Mouse (Mus musculus) liver, embryonic 13.5 days (tissue): ENCODE data around the gene Mepce. TPM values are rescaled to one million over a fixed set of nuclear protein-coding genes. Genes with fewer than 3 reads are reported as not detected.
A peak's percentile ranks its signal among the peaks of the same experiment; 100 is the strongest.
"Not testable (repeated sequence)": the region's sequence is repeated elsewhere in the genome, so short reads cannot be mapped to it uniquely, and the experiment has no call there.

Source experiments
- ATAC-seq: fragments of 200-750 bp; cut with Nextera tagmentation; 2 replicates; pipeline ENCODE4 v1.8.0; 2017; ENCODE audit warnings: low read depth, mild to moderate bottlenecking, moderate number of reproducible peaks, moderate library complexity
- DNase-seq: peaks from one replicate; pipeline ENCODE4 v3.0.0; 2022
- H3K27ac ChIP-seq: fragments of 300-500 bp; sonication (generic); 2 replicates; pipeline ENCODE4 v1.5.1; 2015; ENCODE audit warnings: moderate library complexity, mild to moderate bottlenecking, inconsistent platforms
- H3K27me3 ChIP-seq: fragments of 300-500 bp; sonication (generic); 2 replicates; pipeline ENCODE4 v1.6.1; 2015; ENCODE audit warnings: mild to moderate bottlenecking, inconsistent platforms
- H3K36me3 ChIP-seq: fragments of 300-500 bp; sonication (generic); 2 replicates; pipeline ENCODE4 v1.6.1; 2015; ENCODE audit warnings: mild to moderate bottlenecking, inconsistent platforms
- H3K4me1 ChIP-seq: fragments of 300-500 bp; sonication (generic); replicated peaks from 2 replicates; pipeline ENCODE4 v1.6.1; 2015; ENCODE audit warnings: inconsistent platforms
- H3K4me2 ChIP-seq: fragments of 300-500 bp; sonication (generic); 2 replicates; pipeline ENCODE4 v1.6.1; 2015; ENCODE audit warnings: inconsistent platforms, mild to moderate bottlenecking, moderate library complexity
- H3K4me3 ChIP-seq: fragments of 300-500 bp; sonication (generic); replicated peaks from 2 replicates; pipeline ENCODE4 v1.5.1; 2015; ENCODE audit warnings: mild to moderate bottlenecking, inconsistent platforms
- H3K9ac ChIP-seq: fragments of 300-500 bp; sonication (generic); 2 replicates; pipeline ENCODE4 v1.6.1; 2015; ENCODE audit warnings: mild to moderate bottlenecking, inconsistent platforms
- H3K9me3 ChIP-seq: fragments of 300-500 bp; sonication (generic); replicated peaks from 2 replicates; pipeline ENCODE4 v1.6.1; 2016; ENCODE audit warnings: inconsistent platforms
- WGBS: fragments of 180-500 bp; shearing (Covaris S2); methylation state at CpG from one replicate; pipeline ENCODE4 v1.1.7; 2015; ENCODE audit not compliant: insufficient replicate concordance; 5-methylcytosine and 5-hydroxymethylcytosine counted together
- polyA plus RNA-seq: library from polyadenylated mRNA; unstranded; fragments of >200 nt; fragmentation: Nextera tagmentation; extraction: Ambion mirVana; gene quantifications from 2 replicates; pipeline ENCODE4 v1.2.1, GENCODE M21; 2015

The Mepce gene
- polyA plus RNA-seq, 1 experiment from 2014 or later: 4.5 TPM

DNA sequence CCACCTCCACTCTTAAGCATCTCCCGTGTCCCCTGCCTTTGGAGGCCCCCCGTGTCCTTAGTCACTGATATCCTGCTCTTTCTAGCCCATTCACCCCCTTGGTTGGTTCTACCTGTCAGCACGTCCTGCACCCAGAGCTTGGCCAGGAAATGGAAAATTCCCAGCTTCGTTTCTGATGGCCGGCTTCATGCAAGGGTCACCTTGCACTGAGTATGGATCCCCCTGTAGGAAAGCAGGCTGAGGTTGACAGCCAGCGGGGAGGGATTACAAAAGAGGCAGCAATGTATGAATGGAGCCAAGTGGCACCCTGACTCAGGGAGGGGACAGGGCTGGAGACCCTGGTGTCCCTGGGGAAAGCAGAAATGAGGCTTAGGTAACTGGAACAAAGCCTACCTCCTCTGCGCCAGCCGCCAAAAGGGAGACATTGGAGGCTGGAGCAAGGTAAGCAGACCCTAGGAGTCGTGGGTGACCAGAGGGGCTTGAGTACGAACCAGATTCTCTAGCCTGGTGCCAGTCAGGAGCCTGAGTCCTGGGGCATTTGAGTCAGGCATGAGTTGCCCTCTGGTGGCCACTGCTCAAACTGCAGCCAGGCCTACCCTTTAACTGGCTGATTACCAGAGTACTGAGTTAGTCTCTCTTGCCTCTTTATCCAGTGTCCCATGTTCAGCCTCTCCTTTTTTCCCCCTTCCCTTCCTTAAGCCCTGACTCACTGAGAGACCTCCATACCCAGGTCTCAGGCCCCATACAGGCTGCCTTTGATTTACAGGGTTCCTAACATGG is 30.4 kb downstream of the Mepce start:
- Histone ChIP-seq H3K27me3 (no peaks in the 10 kb centered on the region), H3K36me3 (peaks cover 73% of the 10 kb centered on the region), H3K27ac (no peak overlapping the region), H3K9me3 (no peaks in the 10 kb centered on the region), H3K4me1 (peaks cover 25% of the 10 kb centered on the region), H3K4me3 (no peak overlapping the region), H3K9ac (no peak overlapping the region), H3K4me2 (no peak overlapping the region)
- peak; percentile 41; the same call in 1 of the 2 replicates for ATAC-seq
- WGBS: 52% methylated on average over 10 of the region's 10 CpGs
- DNase-seq: peak; percentile 71

DNA sequence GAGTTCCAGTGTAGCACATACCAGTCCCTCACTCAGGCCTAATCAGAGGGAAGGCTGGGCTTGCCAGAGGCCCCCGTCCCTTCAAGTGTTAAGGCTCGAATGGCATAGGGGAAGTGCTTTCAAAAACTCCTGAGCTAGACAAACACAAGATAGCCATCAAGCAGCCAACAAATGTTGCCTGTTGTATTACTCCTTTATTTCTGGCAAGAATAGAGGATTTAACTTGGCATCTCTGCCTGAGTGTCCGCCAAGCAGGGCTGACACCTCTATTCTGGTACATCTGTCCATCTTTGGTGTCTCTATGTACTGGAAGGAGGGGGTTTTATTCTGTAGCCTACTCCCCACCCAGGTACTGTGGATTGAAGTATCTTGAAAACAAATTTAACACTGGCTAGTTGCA is 31.3 kb downstream of the Mepce start:
- peaks cover 30% of the 10 kb centered on the region for H3K4me1 ChIP-seq
- H3K27me3 ChIP-seq: no peaks in the 10 kb centered on the region
- peaks cover 82% of the 10 kb centered on the region for H3K36me3 ChIP-seq
- H3K9me3 ChIP-seq: no peaks in the 10 kb centered on the region
- no peak overlapping the region for H3K4me2 ChIP-seq
- peak overlapping the region; percentile 11; the same call in 1 of the 2 replicates for H3K27ac ChIP-seq
- DNase-seq: no peak
- H3K4me3 ChIP-seq: no peak overlapping the region
- 69% methylated on average over 3 of the region's 3 CpGs for WGBS
- no peak for ATAC-seq
- no peak overlapping the region for H3K9ac ChIP-seq

DNA sequence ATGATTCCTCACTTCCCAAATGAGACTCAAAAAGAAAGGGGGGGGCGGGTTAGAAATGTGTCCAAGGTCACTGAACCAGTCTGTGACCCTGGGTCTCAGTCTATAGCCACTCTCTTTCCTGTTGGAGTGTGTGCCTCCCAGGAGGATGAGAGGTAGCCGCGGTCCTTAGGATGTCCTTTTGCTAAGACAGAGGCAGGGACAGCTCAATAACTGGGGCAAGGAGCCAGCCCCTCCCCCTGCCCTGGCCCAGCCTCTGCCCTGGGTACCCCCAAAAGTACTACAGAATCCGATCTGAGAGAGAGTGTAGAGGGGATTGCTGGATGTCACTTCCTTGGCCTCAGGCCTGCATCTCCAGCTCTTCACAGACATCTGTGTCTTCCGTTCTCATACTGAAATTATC is 32.0 kb downstream of the Mepce start:
- Histone ChIP-seq H3K4me3 (no peak overlapping the region), H3K4me1 (peaks cover 30% of the 10 kb centered on the region), H3K9me3 (no peaks in the 10 kb centered on the region), H3K27me3 (no peaks in the 10 kb centered on the region), H3K27ac (peak overlapping the region; percentile 11), H3K9ac (no peak overlapping the region), H3K4me2 (no peak overlapping the region), H3K36me3 (peaks cover 88% of the 10 kb centered on the region)
- DNase-seq (no peak), ATAC-seq (no peak)
- 89% methylated on average over 5 of the region's 5 CpGs for WGBS

GRCm38 (mm10) chr5:137753111-137753832 is 34.2 kb downstream of the Mepce start:
- DNase-seq: no peak
- Histone ChIP-seq H3K4me2 (no peak overlapping the region), H3K27me3 (no peaks in the 10 kb centered on the region), H3K4me3 (no peak overlapping the region), H3K27ac (peak overlapping the region; percentile 55; the same call in 1 of the 2 replicates), H3K9me3 (no peaks in the 10 kb centered on the region), H3K4me1 (peaks cover 36% of the 10 kb centered on the region), H3K9ac (no peak overlapping the region), H3K36me3 (peaks cover 80% of the 10 kb centered on the region)
- 85% methylated on average over 13 of the region's 13 CpGs for WGBS
- no peak for ATAC-seq

DNA sequence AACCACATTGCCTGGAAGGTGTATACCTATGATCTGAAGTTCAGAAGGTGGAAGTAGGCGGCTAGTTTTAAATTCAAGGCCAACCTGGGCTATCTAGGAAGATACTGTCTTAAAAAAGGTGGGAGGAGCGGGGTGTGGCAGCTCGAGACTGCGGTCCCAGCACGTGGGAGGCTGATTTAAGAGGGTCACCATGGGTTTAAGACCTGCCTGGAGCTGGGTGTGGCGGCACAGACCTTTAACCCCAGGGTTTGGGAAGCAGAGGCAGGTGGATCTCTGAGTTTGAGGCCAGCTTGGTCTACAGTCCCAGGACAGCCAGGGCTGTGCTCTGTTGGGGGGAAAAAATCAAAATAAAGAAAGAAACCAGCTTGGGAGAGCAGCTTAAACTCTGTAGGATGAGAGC is 35.5 kb downstream of the Mepce start:
- ATAC-seq (no peak), DNase-seq (no peak)
- no peaks in the 10 kb centered on the region for H3K27me3 ChIP-seq
- peak overlapping the region; percentile 4; the same call in 1 of the 2 replicates for H3K27ac ChIP-seq
- H3K4me1 ChIP-seq: peaks cover 45% of the 10 kb centered on the region
- no peak overlapping the region for H3K4me3 ChIP-seq
- no peaks in the 10 kb centered on the region for H3K9me3 ChIP-seq
- no peak overlapping the region for H3K4me2 ChIP-seq
- no peak overlapping the region for H3K9ac ChIP-seq
- WGBS: 65% methylated on average over 6 of the region's 6 CpGs
- H3K36me3 ChIP-seq: peaks cover 69% of the 10 kb centered on the region

GRCm38 (mm10) chr5:137751221-137751887 is 36.1 kb downstream of the Mepce start:
- H3K27me3 ChIP-seq: no peaks in the 10 kb centered on the region
- 87% methylated on average over 13 of the region's 13 CpGs for WGBS
- H3K9me3 ChIP-seq: no peaks in the 10 kb centered on the region
- no peak overlapping the region for H3K4me2 ChIP-seq
- no peak for ATAC-seq
- H3K27ac ChIP-seq: no peak overlapping the region
- no peak overlapping the region for H3K9ac ChIP-seq
- peaks cover 62% of the 10 kb centered on the region for H3K36me3 ChIP-seq
- DNase-seq: no peak
- no peak overlapping the region for H3K4me3 ChIP-seq
- peaks cover 42% of the 10 kb centered on the region for H3K4me1 ChIP-seq

GRCm38 (mm10) chr5:137750212-137750611 is 37.2 kb downstream of the Mepce start:
- not testable (repeated sequence) for ATAC-seq
- H3K36me3 ChIP-seq: peaks cover 51% of the 10 kb centered on the region
- WGBS: 82% methylated on average over 6 of the region's 8 CpGs

GRCm38 (mm10) chr5:137749196-137749836 is 38.1 kb downstream of the Mepce start:
- WGBS: 23% methylated on average over 6 of the region's 6 CpGs
- ATAC-seq: no peak
- Histone ChIP-seq H3K9ac (peak overlapping the region; percentile 97), H3K27me3 (no peaks in the 10 kb centered on the region), H3K4me1 (peaks cover 45% of the 10 kb centered on the region), H3K27ac (peak overlapping the region; percentile 99), H3K9me3 (no peaks in the 10 kb centered on the region), H3K4me2 (peak overlapping the region; percentile 99), H3K36me3 (peaks cover 46% of the 10 kb centered on the region), H3K4me3 (peak overlapping the region; percentile 90)
- no peak for DNase-seq

More at GRCm38 (mm10) chr5:137750212-137750611, 37.2 kb downstream of the Mepce start:
- not testable (repeated sequence) for H3K27me3 ChIP-seq, H3K4me3 ChIP-seq, H3K4me2 ChIP-seq, DNase-seq, H3K9ac ChIP-seq, H3K9me3 ChIP-seq, H3K27ac ChIP-seq
- H3K4me1 ChIP-seq: peaks cover 37% of the 10 kb centered on the region

GRCm38 (mm10) chr5:137748130-137748770 is 39.2 kb downstream of the Mepce start:
- peak overlapping the region; percentile 97 for H3K9ac ChIP-seq
- peaks cover 48% of the 10 kb centered on the region for H3K4me1 ChIP-seq
- DNase-seq (no peak), ATAC-seq (no peak)
- H3K4me2 ChIP-seq: peak overlapping the region; percentile 99
- H3K9me3 ChIP-seq: no peaks in the 10 kb centered on the region
- H3K27ac ChIP-seq: peak overlapping the region; percentile 99
- 30% methylated on average over 5 of the region's 5 CpGs for WGBS
- H3K4me3 ChIP-seq: peak overlapping the region; percentile 90
- H3K36me3 ChIP-seq: peaks cover 35% of the 10 kb centered on the region
- no peaks in the 10 kb centered on the region for H3K27me3 ChIP-seq

- Histone ChIP-seq H3K9ac (peak overlapping the region; percentile 97), H3K9me3 (no peaks in the 10 kb centered on the region), H3K36me3 (peaks cover 28% of the 10 kb centered on the region), H3K4me2 (peak overlapping the region; percentile 99), H3K27me3 (no peaks in the 10 kb centered on the region), H3K27ac (peak overlapping the region; percentile 99), H3K4me3 (peak overlapping the region; percentile 90), H3K4me1 (peaks cover 54% of the 10 kb centered on the region)
- DNase-seq (peak; percentile 63), ATAC-seq (peak; percentile 57)
- WGBS: 2% methylated on average over 26 of the region's 26 CpGs
Measured at GRCm38 (mm10) chr5:137747326-137747961, 40.0 kb downstream of the Mepce start.
